Mouse (Mus musculus): ENCODE measurements at regions not wholly inside any gene's neighbourhood (a gene's known extent, or its start where the extent isn't known, plus 50 kb on each side); places are given as distances from the start of the nearest gene placed in this dataset.

GRCm38 (mm10) chr6:141183782-141184181, 65.3 kb upstream of the Pde3a start:
- 80% methylated on average over 1 of the region's 1 CpGs for WGBS
- H3K27ac ChIP-seq (ENCODE audit: insufficient read depth, low read length): no peak overlapping the region
- no peak overlapping the region for H3K4me3 ChIP-seq (ENCODE audit: extremely low read depth, insufficient read depth, insufficient read length)
- no peaks in the 10 kb centered on the region for H3K27me3 ChIP-seq (ENCODE audit: control insufficient read depth, insufficient read depth, low read length)
- no peaks in the 10 kb centered on the region for H3K4me1 ChIP-seq (ENCODE audit: control insufficient read depth, insufficient read depth, insufficient read length)
- TF ChIP-seq CTCF (IDR thresholded peaks at IDR 0.05; ENCODE audit: extremely low read depth, insufficient read depth, insufficient read length, insufficient replicate concordance) (no peak), POLR2A (IDR thresholded peaks at IDR 0.05; ENCODE audit: low read depth, low read length) (no peak)
- no peaks in the 10 kb centered on the region for H3K36me3 ChIP-seq (ENCODE audit: control insufficient read depth, insufficient read depth, low read length)
- DNase-seq (ENCODE audit: low read depth in 1 of 2, low spot score in 2 of 2): no peak

GRCm38 (mm10) chr6:141188036-141188435, 61.0 kb upstream of the Pde3a start:
- no peak overlapping the region for H3K4me3 ChIP-seq (ENCODE audit: extremely low read depth, insufficient read depth, insufficient read length)
- no peaks in the 10 kb centered on the region for H3K36me3 ChIP-seq (ENCODE audit: control insufficient read depth, insufficient read depth, low read length)
- no peak for DNase-seq (ENCODE audit: low read depth in 1 of 2, low spot score in 2 of 2)
- no peaks in the 10 kb centered on the region for H3K27me3 ChIP-seq (ENCODE audit: control insufficient read depth, insufficient read depth, low read length)
- WGBS: 73% methylated on average over 3 of the region's 3 CpGs
- H3K4me1 ChIP-seq (ENCODE audit: control insufficient read depth, insufficient read depth, insufficient read length): no peaks in the 10 kb centered on the region
- H3K27ac ChIP-seq (ENCODE audit: insufficient read depth, low read length): no peak overlapping the region
- no peak for TF ChIP-seq POLR2A (IDR thresholded peaks at IDR 0.05; ENCODE audit: low read depth, low read length)
- TF ChIP-seq CTCF (IDR thresholded peaks at IDR 0.05; ENCODE audit: extremely low read depth, insufficient read depth, insufficient read length, insufficient replicate concordance): no peak

DNA sequence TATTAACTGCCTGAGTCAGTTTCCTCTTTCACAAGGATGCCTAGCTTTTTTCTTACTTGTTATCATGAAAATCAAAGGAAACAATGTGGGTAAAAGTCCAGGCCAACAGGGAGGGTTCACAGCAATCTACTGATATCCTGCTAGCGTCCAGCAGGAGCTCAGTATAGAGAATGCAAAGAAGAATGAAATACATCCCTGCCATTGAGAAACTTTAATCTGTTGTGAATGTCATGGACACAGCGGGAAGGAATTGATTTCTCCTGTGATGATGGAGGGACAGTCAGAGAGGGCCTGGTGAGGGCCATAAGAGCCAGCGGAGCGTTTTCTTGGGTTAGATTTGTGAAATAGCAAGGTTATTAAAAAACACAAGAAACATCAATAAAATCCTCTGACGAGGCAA, 60.0 kb upstream of the Pde3a start:
- Histone ChIP-seq H3K4me3 (ENCODE audit: extremely low read depth, insufficient read depth, insufficient read length) (no peak overlapping the region), H3K27ac (ENCODE audit: insufficient read depth, low read length) (no peak overlapping the region), H3K27me3 (ENCODE audit: control insufficient read depth, insufficient read depth, low read length) (no peaks in the 10 kb centered on the region), H3K36me3 (ENCODE audit: control insufficient read depth, insufficient read depth, low read length) (no peaks in the 10 kb centered on the region), H3K4me1 (ENCODE audit: control insufficient read depth, insufficient read depth, insufficient read length) (no peaks in the 10 kb centered on the region)
- WGBS: 78% methylated on average over 5 of the region's 5 CpGs
- TF ChIP-seq POLR2A (IDR thresholded peaks at IDR 0.05; ENCODE audit: low read depth, low read length) (no peak), CTCF (IDR thresholded peaks at IDR 0.05; ENCODE audit: extremely low read depth, insufficient read depth, insufficient read length, insufficient replicate concordance) (no peak)
- no peak for DNase-seq (ENCODE audit: low read depth in 1 of 2, low spot score in 2 of 2)

DNA sequence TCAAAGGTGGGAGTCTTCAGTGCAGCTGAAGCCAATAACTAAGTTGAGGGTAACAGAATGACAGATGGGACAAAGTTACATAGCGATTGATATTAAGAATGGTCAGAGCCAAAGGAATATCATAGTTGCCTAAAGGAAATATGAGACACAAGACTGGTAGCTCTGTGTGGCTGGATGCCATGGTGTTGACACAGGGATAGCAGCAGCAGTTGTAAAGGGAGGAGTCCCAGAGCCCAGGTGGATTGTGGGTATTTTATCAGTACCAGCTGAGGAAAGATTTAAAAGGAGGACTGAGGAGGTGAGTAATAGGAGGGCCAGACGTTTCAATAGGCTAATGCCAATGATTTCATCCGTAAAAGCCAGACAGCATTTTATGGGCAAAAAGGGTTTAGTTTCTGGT, 59.4 kb upstream of the Pde3a start:
- TF ChIP-seq POLR2A (IDR thresholded peaks at IDR 0.05; ENCODE audit: low read depth, low read length) (no peak), CTCF (IDR thresholded peaks at IDR 0.05; ENCODE audit: extremely low read depth, insufficient read depth, insufficient read length, insufficient replicate concordance) (no peak)
- Histone ChIP-seq H3K27ac (ENCODE audit: insufficient read depth, low read length) (no peak overlapping the region), H3K4me1 (ENCODE audit: control insufficient read depth, insufficient read depth, insufficient read length) (no peaks in the 10 kb centered on the region), H3K36me3 (ENCODE audit: control insufficient read depth, insufficient read depth, low read length) (no peaks in the 10 kb centered on the region), H3K27me3 (ENCODE audit: control insufficient read depth, insufficient read depth, low read length) (no peaks in the 10 kb centered on the region), H3K4me3 (ENCODE audit: extremely low read depth, insufficient read depth, insufficient read length) (no peak overlapping the region)
- no peak for DNase-seq (ENCODE audit: low read depth in 1 of 2, low spot score in 2 of 2)
- WGBS: 88% methylated on average over 3 of the region's 3 CpGs

- Histone ChIP-seq H3K36me3 (ENCODE audit: control insufficient read depth, insufficient read depth, low read length) (no peaks in the 10 kb centered on the region), H3K27ac (ENCODE audit: insufficient read depth, low read length) (no peak overlapping the region), H3K4me1 (ENCODE audit: control insufficient read depth, insufficient read depth, insufficient read length) (no peaks in the 10 kb centered on the region), H3K27me3 (ENCODE audit: control insufficient read depth, insufficient read depth, low read length) (no peaks in the 10 kb centered on the region), H3K4me3 (ENCODE audit: extremely low read depth, insufficient read depth, insufficient read length) (no peak overlapping the region)
- TF ChIP-seq POLR2A (IDR thresholded peaks at IDR 0.05; ENCODE audit: low read depth, low read length) (no peak), CTCF (IDR thresholded peaks at IDR 0.05; ENCODE audit: extremely low read depth, insufficient read depth, insufficient read length, insufficient replicate concordance) (no peak)
- no peak for DNase-seq (ENCODE audit: low read depth in 1 of 2, low spot score in 2 of 2)
- WGBS: 83% methylated on average over 5 of the region's 5 CpGs
These were observed 58.7 kb upstream of the Pde3a start for GRCm38 (mm10) chr6:141190383-141190782.

DNA sequence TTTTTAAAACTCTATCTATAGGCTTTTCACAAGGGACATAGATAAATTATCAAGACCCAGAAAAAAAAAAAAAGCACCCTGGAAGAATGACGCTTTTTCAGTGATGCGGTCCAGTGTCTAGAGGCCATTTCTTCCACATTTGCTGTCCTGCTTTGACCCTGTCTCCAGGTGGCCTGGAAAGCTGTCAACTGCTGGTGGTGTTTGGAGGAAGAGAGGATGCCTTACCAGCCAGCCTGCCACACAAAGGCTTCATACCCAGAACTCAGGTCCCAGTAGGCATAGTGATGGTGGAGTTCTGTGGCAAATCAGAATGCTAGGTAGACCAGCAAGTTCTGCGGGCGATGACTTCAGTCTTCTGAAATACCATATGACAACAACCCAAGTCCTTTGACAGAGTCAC, 51.6 kb upstream of the Pde3a start:
- Histone ChIP-seq H3K27me3 (ENCODE audit: control insufficient read depth, insufficient read depth, low read length) (no peaks in the 10 kb centered on the region), H3K4me1 (ENCODE audit: control insufficient read depth, insufficient read depth, insufficient read length) (no peaks in the 10 kb centered on the region), H3K27ac (ENCODE audit: insufficient read depth, low read length) (no peak overlapping the region), H3K4me3 (ENCODE audit: extremely low read depth, insufficient read depth, insufficient read length) (no peak overlapping the region), H3K36me3 (ENCODE audit: control insufficient read depth, insufficient read depth, low read length) (no peaks in the 10 kb centered on the region)
- no peak for TF ChIP-seq POLR2A (IDR thresholded peaks at IDR 0.05; ENCODE audit: low read depth, low read length)
- no peak for TF ChIP-seq CTCF (IDR thresholded peaks at IDR 0.05; ENCODE audit: extremely low read depth, insufficient read depth, insufficient read length, insufficient replicate concordance)
- DNase-seq (ENCODE audit: low read depth in 1 of 2, low spot score in 2 of 2): no peak
- 94% methylated on average over 4 of the region's 4 CpGs for WGBS

Data from spleen, adult 2 months (tissue).